Mouse (Mus musculus): ENCODE results near the gene Apod.
"Not testable (repeated sequence)": the region's sequence is repeated elsewhere in the genome, so short reads cannot be mapped to it uniquely, and the experiment has no call there.

Apod gene

DNA sequence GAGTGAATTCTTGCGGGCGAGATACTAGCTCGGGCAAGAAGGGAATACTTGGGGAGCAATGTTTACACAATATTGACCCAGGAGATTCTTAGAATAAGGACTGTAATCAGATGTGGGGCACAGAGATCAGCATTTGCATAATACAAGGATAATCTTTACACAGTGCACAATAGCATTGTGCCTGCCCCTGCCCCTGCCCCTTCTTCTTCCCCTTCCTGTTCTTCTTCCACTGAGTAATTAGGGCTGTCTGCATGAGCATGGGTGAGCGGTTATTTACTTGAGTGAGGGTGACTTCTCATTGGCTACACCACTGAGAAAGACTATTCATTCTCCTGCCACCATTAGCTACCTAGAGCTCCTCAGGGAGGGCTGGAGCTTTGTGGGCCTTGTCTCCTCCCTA, 6.9 kb upstream of the Apod start:
- DNase-seq (ENCODE audit: low spot score): no peak

DNA sequence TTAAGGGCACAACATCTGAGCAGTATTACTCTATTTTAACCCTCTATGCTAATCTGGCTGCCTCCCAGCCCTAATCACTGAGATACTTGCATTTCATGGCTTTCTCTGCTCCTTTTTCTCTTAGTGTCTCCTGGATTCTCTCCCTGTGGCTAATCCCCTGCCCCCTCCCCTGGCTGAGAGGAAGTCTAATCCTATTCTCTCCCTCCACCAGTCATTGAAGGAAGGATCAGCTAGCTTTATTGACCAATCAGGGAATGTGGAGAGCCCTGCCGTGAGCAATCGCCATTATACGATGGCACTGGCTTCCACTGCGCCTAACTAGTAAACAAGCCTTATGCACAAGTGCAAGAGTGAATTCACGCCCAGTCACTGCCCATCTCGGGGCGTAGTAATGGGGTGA, 6.3 kb upstream of the Apod start:
- no peak for DNase-seq (ENCODE audit: low spot score)

DNA sequence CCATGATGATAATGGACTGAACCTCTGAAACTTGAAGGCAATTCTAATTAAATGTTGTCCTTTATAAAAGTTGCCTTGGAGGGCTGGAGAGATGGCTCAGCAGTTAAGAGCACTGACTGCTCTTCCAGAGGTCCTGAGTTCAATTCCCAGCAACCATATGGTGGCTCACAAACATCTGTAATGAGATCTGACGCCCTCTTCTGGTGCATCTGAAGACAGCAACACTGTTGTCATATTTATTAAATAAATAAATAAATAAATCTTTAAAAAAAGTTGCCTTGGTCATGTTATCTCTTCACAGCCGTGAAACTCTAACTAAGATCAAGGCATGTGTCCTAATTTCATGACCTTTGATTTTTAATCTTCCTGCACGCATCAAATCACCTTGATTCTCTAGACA, 5.1 kb upstream of the Apod start:
- DNase-seq (ENCODE audit: low spot score): not testable (repeated sequence)

GRCm38 (mm10) chr16:31319316-31319715, 4.7 kb upstream of the Apod start:
- no peak for DNase-seq (ENCODE audit: low spot score)

DNA sequence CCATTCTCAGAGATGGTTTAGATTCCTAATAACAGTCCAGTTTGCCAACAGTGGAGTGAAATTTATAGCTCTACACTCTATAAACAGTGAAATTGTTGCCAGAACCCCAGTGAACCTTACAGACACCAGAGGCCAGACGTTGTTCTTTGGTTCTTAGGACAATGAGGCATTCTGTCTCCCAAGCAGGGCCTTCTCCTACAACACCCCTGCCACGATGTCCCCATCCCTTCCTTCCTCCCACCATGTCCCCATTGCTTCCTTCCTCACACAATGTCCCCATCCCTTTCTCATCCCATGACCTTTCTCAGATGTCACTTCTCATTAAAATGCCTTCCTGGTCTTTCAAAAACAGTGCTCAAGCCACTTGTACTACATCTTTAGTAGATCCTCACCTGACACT, 3.8 kb upstream of the Apod start:
- DNase-seq (ENCODE audit: low spot score): no peak

GRCm38 (mm10) chr16:31316246-31317143, 1.9 kb upstream of the Apod start:
- peak; percentile 65 for DNase-seq (ENCODE audit: low spot score)

DNA sequence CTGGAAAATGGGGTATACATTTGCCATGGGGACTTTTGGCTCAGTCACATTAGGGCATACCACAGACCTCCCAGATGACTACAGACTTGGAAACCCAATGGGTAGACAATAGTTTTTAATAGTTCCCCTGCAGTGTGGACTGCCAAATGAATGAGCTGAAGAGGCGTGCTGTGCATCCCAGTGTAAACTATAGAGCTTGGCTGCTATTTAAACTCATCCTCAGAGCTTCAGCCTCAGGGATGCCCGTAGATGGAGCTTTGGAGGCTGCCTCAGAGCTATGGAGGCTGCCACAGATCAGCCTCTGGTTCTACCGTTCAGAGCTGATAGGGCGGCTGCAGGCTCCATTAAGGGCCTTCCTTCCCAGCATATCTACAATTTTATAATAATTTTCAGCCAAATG, 686 bp upstream of the Apod start:
- no peak for DNase-seq (ENCODE audit: low spot score)

GRCm38 (mm10) chr16:31313611-31314010, 997 bp downstream of the Apod start:
- DNase-seq (ENCODE audit: low spot score): no peak

DNA sequence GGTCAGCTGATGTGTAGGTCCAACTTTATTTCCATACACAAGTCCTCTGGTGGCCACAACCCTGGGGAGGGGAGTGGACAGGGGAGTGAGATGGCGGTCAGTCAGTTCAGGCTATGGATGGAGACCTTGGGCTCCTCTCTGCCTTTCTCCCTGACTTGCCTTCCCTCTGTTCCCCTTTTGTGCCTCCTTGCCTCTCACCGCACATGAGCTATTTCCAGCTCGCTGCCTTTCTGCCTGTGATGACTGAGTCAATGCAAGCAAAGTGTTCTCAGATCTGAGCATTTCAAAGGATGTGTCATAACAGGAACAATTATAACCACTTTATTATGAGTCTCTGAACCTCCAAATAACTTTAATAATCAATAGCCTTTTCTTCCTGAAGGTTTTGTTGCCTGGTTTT, 2.3 kb downstream of the Apod start:
- no peak for DNase-seq (ENCODE audit: low spot score)

- no peak for DNase-seq (ENCODE audit: low spot score)
Observed at GRCm38 (mm10) chr16:31305199-31305919, 9.2 kb downstream of the Apod start.

GRCm38 (mm10) chr16:31303276-31303675, 11.3 kb downstream of the Apod start:
- DNase-seq (ENCODE audit: low spot score): peak; percentile 27

DNA sequence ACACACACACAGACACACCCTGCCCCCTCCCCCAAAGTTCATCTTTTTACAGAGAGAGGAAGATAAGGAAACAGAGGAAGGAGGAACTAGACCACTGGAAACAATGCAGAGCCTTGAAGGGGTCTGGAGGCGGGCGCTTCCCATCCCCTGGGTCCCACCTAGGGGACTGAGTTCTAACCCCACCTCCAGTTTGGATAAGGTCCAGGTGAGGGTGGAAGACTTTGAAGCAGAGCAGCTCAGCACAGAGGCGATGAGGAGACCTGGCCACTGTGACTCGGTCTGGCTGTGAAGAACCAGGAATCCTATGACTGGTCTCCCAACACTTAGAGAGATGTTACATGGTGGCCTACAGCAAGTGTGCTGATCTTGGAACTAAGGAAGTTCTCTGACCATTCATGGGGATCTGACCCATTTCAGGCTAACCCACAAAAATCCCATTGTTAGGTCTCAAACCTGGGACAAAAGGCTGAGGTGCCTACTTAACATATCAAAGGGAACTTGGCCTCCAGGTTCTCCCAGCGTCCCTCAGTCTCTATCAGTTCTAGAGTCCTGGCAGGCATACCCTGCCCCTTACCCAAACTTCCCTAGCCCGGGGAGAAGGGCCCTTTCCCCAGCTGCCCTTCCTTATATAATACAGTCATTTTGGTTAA, 13.6 kb downstream of the Apod start:
- no peak for DNase-seq (ENCODE audit: low spot score)

DNA sequence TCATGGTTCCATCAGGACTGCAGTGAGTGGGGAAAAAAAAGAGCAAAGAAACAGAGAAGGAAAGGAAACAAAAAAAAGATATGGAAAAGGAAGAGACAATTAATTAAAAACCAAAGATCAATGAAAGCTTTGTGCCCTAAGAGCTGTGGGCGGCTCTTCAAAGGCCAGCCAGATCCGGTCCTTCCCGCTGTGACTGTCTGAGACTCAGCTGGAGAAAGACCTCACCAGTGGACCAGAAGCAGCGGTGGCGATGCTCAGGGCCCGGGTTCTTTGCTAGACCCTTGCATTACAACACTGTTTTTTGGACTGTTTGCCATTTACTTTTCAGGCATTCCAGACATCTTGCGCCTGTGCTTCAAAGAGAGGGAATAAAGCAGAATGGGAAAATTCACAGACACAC, 14.1 kb downstream of the Apod start:
- no peak for DNase-seq (ENCODE audit: low spot score)

DNA sequence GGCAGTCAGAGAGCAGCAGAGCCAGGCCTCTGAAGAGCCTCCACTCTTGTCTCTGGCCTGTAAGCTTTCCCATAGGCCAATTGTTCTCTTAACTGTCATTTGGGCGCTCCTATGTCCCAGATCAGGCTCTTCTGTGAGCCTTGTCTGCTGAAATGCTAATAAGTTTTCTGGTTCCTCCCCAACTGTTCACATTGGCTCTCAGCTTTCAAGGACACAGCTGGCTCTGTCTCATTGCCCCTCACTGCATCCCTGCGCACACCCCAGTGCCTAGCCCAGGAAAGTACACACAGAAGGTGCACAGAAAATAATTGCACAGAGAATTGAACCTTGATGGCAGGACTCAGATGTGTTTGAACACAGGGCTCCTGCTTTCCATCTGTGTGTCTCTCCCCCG, 14.7 kb downstream of the Apod start:
- no peak for DNase-seq (ENCODE audit: low spot score)

GRCm38 (mm10) chr16:31299164-31299959, 15.2 kb downstream of the Apod start:
- DNase-seq (ENCODE audit: low spot score): no peak

GRCm38 (mm10) chr16:31297113-31297512, 17.5 kb downstream of the Apod start:
- DNase-seq (ENCODE audit: low spot score): no peak

- no peak for DNase-seq (ENCODE audit: low spot score)
Observed at GRCm38 (mm10) chr16:31293761-31294160, 20.8 kb downstream of the Apod start.

DNA sequence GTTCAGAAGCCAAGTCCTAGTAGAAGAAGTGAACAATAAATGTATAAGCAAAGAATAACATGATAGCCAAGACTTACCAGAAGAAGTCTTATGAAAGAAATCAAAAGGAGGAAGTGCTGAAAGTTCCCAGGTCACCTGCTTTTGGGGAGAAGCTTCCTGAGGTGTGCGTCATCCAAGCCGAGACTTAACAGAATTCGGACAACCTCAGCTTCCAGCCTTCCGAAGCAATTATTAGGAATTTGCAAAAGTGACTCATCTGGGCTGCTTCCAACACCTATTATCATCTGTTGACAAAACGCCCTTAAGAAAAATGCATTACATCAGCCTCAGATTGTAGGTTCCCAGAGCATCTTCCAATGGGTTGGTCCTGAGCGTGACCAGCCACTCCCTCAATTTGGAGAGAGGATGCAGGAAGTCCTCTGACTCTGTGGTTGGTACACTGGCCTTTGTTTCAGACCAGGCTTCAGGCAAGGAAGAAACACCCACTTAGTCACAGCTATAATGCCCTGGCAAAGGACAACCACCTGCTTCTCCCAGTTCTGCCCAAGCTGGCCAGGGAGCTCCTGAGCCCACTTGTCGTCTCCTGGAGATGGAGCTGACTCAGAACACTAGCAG, 23.8 kb downstream of the Apod start:
- peak; percentile 47 for DNase-seq (ENCODE audit: low spot score)

DNA sequence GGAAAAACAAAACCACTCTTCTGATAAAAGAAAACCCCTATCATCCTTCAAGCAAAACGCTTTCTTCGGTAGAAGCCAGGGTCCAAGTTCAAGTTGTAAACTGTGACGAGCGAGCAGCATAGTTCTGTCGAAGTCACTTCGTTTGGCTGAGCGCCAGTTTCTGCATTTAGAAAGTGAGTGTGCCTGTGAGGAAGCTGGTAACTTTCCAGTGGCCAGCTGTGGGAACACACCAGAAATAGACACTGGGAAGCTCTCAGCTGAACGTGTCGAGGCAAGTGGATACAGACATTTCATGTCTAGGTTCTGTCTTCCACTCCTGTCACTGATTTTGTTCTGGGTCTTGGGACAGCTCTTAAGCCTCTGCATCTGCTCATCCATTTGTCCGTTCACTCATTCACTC, 24.3 kb downstream of the Apod start:
- DNase-seq (ENCODE audit: low spot score): peak; percentile 80

GRCm38 (mm10) chr16:31287712-31288111, 26.9 kb downstream of the Apod start:
- DNase-seq (ENCODE audit: low spot score): no peak

GRCm38 (mm10) chr16:31286801-31287488, 27.7 kb downstream of the Apod start:
- DNase-seq (ENCODE audit: low spot score): no peak
